Mouse (Mus musculus) stomach, postnatal 0 days (tissue): ENCODE results near the gene Zbtb16.
A peak's percentile ranks its signal among the peaks of the same experiment; 100 is the strongest.

ENCODE experiments used
- CTCF ChIP-seq: IDR thresholded peaks from 2 replicates; pipeline ENCODE4 v1.5.1; 2016; ENCODE audit warnings: antibody characterized with exemption, low read depth, mild to moderate bottlenecking, moderate library complexity
- EP300 ChIP-seq: optimal IDR thresholded peaks from 2 replicates; pipeline ENCODE3; 2016; ENCODE audit warnings: antibody characterized with exemption

DNA sequence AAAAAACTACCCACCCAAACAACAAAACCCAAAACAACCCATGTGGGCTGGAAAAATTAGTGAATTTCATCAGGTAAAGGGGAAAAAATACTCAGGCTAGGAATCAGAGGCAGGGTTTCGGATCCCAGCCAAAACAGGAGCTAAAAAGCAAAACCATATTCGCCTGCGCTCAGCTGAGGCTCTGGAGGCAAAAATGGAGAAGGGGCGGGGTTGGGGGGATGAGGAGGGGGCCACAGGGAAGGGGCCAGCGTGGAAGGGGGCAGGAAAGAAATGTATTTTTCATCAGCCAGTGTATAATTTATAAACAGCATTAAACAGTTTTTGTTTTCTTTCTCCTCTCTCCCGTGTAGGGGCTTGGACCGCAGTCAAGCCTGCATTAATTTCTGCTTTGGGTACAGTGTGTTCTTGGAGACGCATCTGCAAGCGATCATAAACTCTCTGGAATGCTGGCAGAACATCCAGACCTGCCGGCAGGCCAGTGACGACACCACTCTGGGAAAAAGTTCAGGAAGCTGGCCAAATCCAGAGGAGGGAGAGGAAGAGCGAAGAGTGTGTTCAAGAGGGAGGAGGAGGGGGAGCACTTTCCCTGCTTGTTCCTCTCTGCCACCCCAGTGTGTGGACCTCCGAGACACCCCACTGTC lies 98.7 kb downstream of the Zbtb16 start:
- TF ChIP-seq CTCF (no peak), EP300 (peak; percentile 99)
